Mouse (Mus musculus): Measurements from ENCODE around the gene Cdc37l1.

GRCm38 (mm10) chr19:29032662-29033061 lies 42.5 kb downstream of the Cdc37l1 start:
- TF ChIP-seq CTCF (IDR thresholded peaks at IDR 0.05 in 2 of 3, conservative IDR thresholded peaks at IDR 0.05 in 1 of 3; ENCODE audit: control insufficient read depth in 1 of 3, insufficient read depth in 1 of 3, low read depth in 2 of 3, low read length in 3 of 3, poor library complexity in 1 of 3, severe bottlenecking in 1 of 3) (no peak), BHLHE40 (IDR thresholded peaks at IDR 0.05; ENCODE audit: borderline replicate concordance, low read depth, low read length) (no peak), E2F4 (IDR thresholded peaks at IDR 0.05; ENCODE audit: borderline replicate concordance, low read depth, low read length) (no peak)
